Mouse (Mus musculus) c-Kit-positive CD71-positive TER-119-negative erythroid progenitor cells, embryonic 14.5 days (primary cell): Measurements from ENCODE around the gene Fndc3b.

ENCODE experiments used
- DNase-seq: peaks from one replicate; pipeline ENCODE4 v3.0.0-alpha.2; 2013; ENCODE audit warnings: low read depth

The Fndc3b gene

GRCm38 (mm10) chr3:27709096-27709905, 1.8 kb downstream of the Fndc3b start:
- no peak for DNase-seq

- DNase-seq, result no peak
Observed at GRCm38 (mm10) chr3:27708581-27708980, 2.5 kb downstream of the Fndc3b start.

GRCm38 (mm10) chr3:27705761-27706160, 5.3 kb downstream of the Fndc3b start:
- no peak for DNase-seq

- DNase-seq, result no peak
Observed at GRCm38 (mm10) chr3:27705056-27705455, 6.1 kb downstream of the Fndc3b start.

- DNase-seq, result no peak
Observed at GRCm38 (mm10) chr3:27704641-27705040, 6.5 kb downstream of the Fndc3b start.

- DNase-seq, result no peak
Observed at GRCm38 (mm10) chr3:27703531-27703930, 7.6 kb downstream of the Fndc3b start.

GRCm38 (mm10) chr3:27703081-27703480, 8.0 kb downstream of the Fndc3b start:
- no peak for DNase-seq

GRCm38 (mm10) chr3:27698671-27699070, 12.4 kb downstream of the Fndc3b start:
- DNase-seq, result no peak

- no peak for DNase-seq
Observed at GRCm38 (mm10) chr3:27696449-27696797, 14.7 kb downstream of the Fndc3b start.

- no peak for DNase-seq
Observed at GRCm38 (mm10) chr3:27695612-27696448, 15.3 kb downstream of the Fndc3b start.

GRCm38 (mm10) chr3:27694586-27694985, 16.5 kb downstream of the Fndc3b start:
- DNase-seq, result no peak

- no peak for DNase-seq
Observed at GRCm38 (mm10) chr3:27694111-27694510, 17.0 kb downstream of the Fndc3b start.

- DNase-seq, result no peak
Observed at GRCm38 (mm10) chr3:27691486-27692160, 19.5 kb downstream of the Fndc3b start.

- no peak for DNase-seq
Observed at GRCm38 (mm10) chr3:27690030-27690429, 21.1 kb downstream of the Fndc3b start.

GRCm38 (mm10) chr3:27689149-27689865, 21.8 kb downstream of the Fndc3b start:
- DNase-seq, result no peak

- no peak for DNase-seq
Observed at GRCm38 (mm10) chr3:27686732-27687491, 24.2 kb downstream of the Fndc3b start.

- no peak for DNase-seq
Observed at GRCm38 (mm10) chr3:27685650-27686208, 25.4 kb downstream of the Fndc3b start.

GRCm38 (mm10) chr3:27685134-27685533, 26.0 kb downstream of the Fndc3b start:
- DNase-seq, result no peak

- DNase-seq, result no peak
Observed at GRCm38 (mm10) chr3:27683374-27683773, 27.7 kb downstream of the Fndc3b start.

- DNase-seq, result no peak
Observed at GRCm38 (mm10) chr3:27677574-27677973, 33.5 kb downstream of the Fndc3b start.

- DNase-seq, result no peak
Observed at GRCm38 (mm10) chr3:27673660-27674059, 37.4 kb downstream of the Fndc3b start.
